Mouse (Mus musculus) embryonic fibroblast, embryonic 13.5 days (primary cell): ENCODE data around the gene Camsap1. TPM values are rescaled to one million over a fixed set of nuclear protein-coding genes. Genes with fewer than 3 reads are reported as not detected.

Experiments
- H3K27ac ChIP-seq: 2 replicates; pipeline ENCODE4 v1.5.1; 2012; ENCODE audit warnings: low read length, control low read depth, inconsistent platforms; ENCODE audit not compliant: insufficient read depth
- H3K4me1 ChIP-seq: 2 replicates; pipeline ENCODE4 v1.6.1; 2011; ENCODE audit warnings: low read length; ENCODE audit not compliant: control insufficient read depth, insufficient read depth
- H3K4me3 ChIP-seq: 2 replicates; pipeline ENCODE4 v1.5.1; 2011; ENCODE audit warnings: mild to moderate bottlenecking, control low read depth, low read length; ENCODE audit not compliant: insufficient read depth
- CTCF ChIP-seq: IDR thresholded peaks from 2 replicates; pipeline ENCODE4 v1.5.1; 2011; ENCODE audit warnings: mild to moderate bottlenecking, control low read depth, low read length, moderate library complexity, borderline replicate concordance; ENCODE audit not compliant: insufficient read depth
- POLR2A ChIP-seq: IDR thresholded peaks from 2 replicates; pipeline ENCODE4 v1.6.1; 2011; ENCODE audit warnings: low read depth, mild to moderate bottlenecking, control low read depth, low read length, moderate library complexity
- polyA plus RNA-seq: library from polyadenylated mRNA; stranded (reverse); fragments of >200 nt; gene quantifications from 2 replicates; pipeline ENCODE4 v1.2.4, GENCODE M21; 2011; ENCODE audit warnings: low read depth; ENCODE audit not compliant: missing spikeins, insufficient read length

Camsap1 gene
- 52.1 and 59.0 TPM in 2 replicates for polyA plus RNA-seq

DNA sequence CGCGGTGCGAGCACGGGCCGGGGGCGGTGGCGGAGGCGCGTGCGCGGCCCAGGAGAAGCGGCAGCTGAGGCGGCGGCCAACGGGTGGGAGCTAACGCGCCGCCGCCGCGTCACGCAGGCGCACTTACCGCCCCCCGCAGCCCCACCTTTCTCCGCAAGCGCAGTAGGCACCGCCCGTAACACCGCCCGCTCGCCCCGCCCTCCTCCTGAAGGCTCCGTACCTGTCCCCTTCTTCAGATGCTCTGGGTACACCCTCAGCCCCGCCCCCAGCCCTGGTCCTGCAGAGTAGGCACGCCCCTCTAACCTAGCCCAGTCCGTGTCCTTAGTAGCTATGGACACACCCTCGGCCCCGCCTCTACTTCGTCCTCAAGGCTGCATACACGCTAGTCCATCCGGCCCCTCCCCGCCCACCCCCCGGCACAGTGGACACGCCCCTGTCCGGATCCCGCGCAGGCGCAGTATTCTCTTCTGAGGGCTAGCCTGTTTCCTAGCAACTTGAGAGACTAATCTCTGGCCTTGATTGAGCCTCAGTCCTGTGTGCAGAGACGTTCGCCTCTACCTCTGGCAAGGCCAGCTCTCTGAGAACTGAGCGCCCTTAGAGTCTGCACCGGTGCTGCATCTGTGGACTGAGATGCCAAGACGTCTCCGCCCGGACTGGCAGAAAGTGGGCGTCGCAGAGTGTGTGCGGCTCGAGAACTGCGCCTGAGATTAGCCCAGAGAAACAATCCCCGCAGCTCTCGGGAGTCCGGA, at the start of gene Camsap1:
Camsap1 (minus strand) TSS at position 124 of the 749 bp plus-strand sequence.
- TF ChIP-seq CTCF (no peak), POLR2A (peak; percentile 60)
- Histone ChIP-seq H3K4me1 (peaks cover 11% of the 10 kb centered on the region; the same call in 1 of the 2 replicates), H3K4me3 (peak within 1 kb of the TSS; percentile 80), H3K27ac (no peak within 1 kb of the TSS)

DNA sequence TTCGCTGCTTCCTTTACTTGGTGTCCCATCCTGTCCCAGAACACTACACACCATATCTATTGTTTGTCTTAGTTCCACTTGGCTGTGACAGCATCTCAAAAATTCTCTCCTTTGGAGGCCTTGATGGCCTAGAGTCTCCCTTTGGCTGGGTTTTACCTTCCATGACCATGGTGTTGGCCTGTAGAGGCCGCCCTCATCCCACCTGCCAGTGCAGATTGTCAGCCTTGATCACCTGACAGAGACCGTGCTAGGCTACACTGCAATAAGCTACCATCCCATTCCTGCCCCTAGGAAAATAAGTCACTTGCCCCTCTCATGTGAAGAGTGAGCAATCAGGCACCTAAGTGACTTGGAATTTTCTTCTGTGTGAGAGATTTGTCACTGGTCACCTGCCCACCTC, 47.2 kb upstream of the Camsap1 start:
- no peak overlapping the region for H3K27ac ChIP-seq
- no peak for TF ChIP-seq POLR2A
- TF ChIP-seq CTCF: peak; percentile 36; the same call in 1 of the 2 replicates
- H3K4me3 ChIP-seq: no peak overlapping the region
- H3K4me1 ChIP-seq: no peaks in the 10 kb centered on the region

DNA sequence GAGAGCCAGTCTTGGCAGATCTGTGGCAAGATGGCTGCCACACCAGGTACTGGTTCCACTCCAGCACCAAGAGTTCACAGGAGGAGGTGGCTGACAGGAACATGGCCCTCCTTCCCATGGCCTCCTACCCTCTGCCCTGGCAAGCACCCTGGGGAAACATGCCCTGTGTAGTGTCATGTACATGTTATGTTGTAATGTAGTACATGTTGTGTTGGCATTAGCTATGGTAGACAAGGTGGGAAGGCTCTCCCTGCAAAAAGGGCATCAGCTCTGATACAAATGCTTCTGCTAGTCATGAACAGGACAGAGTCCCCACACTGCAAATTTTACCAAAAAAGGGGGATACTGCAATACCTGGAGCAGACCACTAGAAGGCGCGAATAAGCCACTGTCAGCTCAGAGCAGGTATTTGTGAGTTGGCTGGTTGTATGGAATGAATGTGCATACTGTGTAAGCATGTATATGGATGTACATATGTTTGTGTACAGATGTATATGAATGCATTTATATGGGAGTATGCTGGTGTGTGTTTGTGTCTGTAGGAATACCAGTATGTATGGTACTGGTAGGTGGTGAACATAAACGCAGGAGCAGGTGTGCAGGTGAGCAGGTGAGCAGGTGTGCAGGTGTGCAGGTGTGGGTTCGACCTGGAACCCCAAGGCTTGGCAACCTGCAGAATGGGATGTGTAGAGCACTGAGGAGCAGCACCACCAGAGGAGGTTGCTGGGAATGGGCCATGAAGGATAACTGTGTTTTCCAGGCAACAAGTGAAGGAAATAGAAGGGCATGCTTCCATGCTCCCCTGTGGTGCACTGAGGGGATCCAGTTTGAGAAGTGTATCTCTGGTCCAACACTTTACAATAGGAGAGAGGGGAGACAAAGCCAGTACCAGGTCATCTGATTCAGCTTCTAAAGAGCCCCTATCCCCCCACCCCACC, 41.3 kb upstream of the Camsap1 start:
- H3K27ac ChIP-seq: no peak overlapping the region
- H3K4me3 ChIP-seq: no peak overlapping the region
- TF ChIP-seq CTCF (peak; percentile 47; the same call in 1 of the 2 replicates), POLR2A (no peak)
- H3K4me1 ChIP-seq: peaks cover 9% of the 10 kb centered on the region

GRCm38 (mm10) chr2:26022626-26023025, 39.5 kb upstream of the Camsap1 start:
- TF ChIP-seq POLR2A (no peak), CTCF (no peak)
- H3K27ac ChIP-seq: no peak overlapping the region
- H3K4me1 ChIP-seq: peaks cover 9% of the 10 kb centered on the region
- H3K4me3 ChIP-seq: no peak overlapping the region

DNA sequence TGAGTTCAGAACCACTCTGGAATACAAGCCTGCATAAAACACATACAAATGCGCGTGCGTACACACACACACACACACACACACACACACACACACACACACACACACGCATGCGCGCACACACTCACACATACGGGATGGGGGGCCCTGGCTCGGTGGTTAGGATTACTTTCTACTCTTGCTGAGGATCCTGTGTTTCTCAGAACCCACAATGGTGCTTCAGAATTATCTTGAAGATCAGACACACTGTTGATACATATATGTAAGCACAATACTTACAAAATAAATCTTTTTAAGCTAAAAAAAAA, 39.1 kb upstream of the Camsap1 start:
- Histone ChIP-seq H3K27ac (no peak overlapping the region), H3K4me3 (no peak overlapping the region)

DNA sequence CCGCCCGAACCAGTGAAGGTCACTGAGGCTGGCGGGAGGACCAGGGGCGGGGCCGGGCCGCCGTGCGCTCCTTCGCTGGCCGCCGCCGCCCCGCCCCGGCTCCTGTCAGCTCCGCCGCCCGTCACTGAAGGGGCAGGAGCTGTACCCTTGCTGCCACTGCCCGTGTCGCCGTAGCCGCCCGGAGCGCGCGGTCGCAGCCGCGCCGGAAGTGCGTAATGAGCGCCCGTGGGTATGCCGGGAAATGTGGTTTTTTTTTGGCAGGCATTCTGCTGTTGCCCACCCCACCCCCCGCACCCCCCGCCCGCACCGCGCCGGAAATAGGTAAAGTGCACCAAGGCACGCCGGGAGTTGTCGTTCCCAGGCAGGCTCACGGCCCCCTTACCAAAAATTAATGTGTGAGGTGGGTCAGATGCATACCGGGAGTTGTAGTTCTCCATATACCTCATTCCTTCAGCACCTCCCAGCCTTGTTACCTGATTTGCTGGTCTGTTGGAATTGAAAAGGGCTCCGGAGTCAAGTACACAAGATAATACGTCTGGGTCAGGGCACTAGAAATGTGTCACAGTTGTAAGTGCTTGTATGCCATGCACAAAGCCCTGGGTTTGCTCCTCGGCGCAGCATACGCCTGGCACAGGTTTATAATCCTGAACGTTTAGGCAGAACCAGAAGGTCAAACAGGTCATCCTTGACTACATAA, 38.6 kb upstream of the Camsap1 start, which contains the start of gene Ubac1:
Ubac1 (minus strand) TSS at position 187 of the 697 bp plus-strand sequence.
- H3K27ac ChIP-seq: peak within 1 kb of the TSS; percentile 77
- peaks cover 13% of the 10 kb centered on the region for H3K4me1 ChIP-seq
- TF ChIP-seq POLR2A (peak; percentile 63; the same call in 1 of the 2 replicates), CTCF (no peak)
- H3K4me3 ChIP-seq: peak within 1 kb of the TSS; percentile 82

More for the DNA sequence above, 39.1 kb upstream of the Camsap1 start:
- TF ChIP-seq CTCF (no peak), POLR2A (no peak)
- H3K4me1 ChIP-seq: peaks cover 12% of the 10 kb centered on the region

- peak; percentile 25 for TF ChIP-seq POLR2A
- no peak for TF ChIP-seq CTCF
- Histone ChIP-seq H3K4me1 (peaks cover 13% of the 10 kb centered on the region), H3K4me3 (peak overlapping the region; percentile 82), H3K27ac (peak overlapping the region; percentile 77)
Observed at GRCm38 (mm10) chr2:26020714-26021560, 37.9 kb upstream of the Camsap1 start.

GRCm38 (mm10) chr2:26019923-26020322, 36.8 kb upstream of the Camsap1 start:
- Histone ChIP-seq H3K4me1 (peaks cover 13% of the 10 kb centered on the region), H3K4me3 (peak overlapping the region; percentile 82), H3K27ac (no peak overlapping the region)
- no peak for TF ChIP-seq CTCF
- TF ChIP-seq POLR2A: no peak

DNA sequence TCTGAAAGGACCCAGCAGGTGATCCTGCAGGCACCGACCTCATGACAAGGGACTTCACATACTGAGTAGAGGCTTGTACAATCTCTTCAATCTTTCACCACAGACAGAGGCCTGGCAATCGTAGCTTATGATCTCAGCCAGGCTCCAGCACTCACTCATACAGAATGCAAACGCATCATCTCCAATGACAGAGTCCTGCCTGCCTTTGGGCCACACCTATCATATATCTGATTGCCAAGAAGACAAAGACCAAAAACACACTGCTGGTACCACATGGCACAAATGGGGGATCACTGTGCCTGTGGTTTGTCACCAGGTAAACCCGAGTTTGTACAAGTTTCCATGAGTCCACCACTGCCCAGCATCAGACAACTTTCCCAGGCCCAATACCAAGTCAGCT, 34.2 kb upstream of the Camsap1 start:
- H3K4me3 ChIP-seq: no peak overlapping the region
- TF ChIP-seq POLR2A (no peak), CTCF (no peak)
- H3K27ac ChIP-seq: no peak overlapping the region
- peaks cover 13% of the 10 kb centered on the region for H3K4me1 ChIP-seq
